Mouse (Mus musculus): ENCODE measurements around the gene Caprin1. TPM values are rescaled to one million over a fixed set of nuclear protein-coding genes. Genes with fewer than 3 reads are reported as not detected.
A peak's percentile ranks its signal among the peaks of the same experiment; 100 is the strongest.

Gene Caprin1
- polyA plus RNA-seq, 1 experiment from 2014 or later: 665 TPM

DNA sequence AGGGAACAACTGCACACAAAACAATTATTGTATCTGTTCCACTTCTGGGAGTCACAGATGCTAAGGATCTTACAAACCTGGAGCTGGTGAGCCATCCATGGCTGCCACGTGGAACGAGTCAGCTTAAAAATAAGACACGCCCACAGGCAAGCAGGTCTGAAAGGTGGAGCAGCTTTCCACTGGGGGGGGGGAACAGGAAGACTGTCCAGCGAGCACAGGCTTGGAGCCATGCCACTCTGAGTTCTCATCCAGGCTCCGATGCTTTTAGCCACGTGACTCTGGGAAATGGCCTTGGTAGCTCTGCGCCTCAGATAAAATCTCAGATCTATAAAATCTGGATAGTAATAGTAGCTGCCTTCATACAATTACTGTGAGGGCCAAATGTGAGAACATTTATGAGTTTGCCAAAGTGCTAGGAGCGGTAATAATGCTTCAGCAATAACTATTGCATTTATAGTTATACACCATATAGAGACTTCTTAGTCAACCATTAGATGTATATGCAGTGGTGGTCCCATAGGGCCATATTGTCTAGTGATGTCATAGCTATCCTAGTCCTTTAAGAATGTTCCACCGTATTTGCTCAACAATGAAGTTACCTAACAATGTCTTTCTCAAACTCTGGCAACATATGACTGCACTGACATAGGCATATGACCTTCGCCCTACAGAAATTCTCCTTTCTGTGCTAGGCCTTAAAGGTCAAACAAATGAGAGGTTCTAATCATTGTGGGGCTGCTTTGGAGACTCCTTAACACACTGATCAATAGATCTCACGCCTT is 38.4 kb upstream of the Caprin1 start:
- no peak for ATAC-seq (replicated peaks; ENCODE audit: insufficient number of reproducible peaks, low FRiP score, low TSS enrichment, low read depth)
- Histone ChIP-seq H3K4me2 (ENCODE audit: low read depth, low read length) (no peak overlapping the region), H3K9ac (replicated peaks; ENCODE audit: low read length) (no peak overlapping the region), H3K27me3 (ENCODE audit: control insufficient read depth, insufficient read depth, low read length) (no peaks in the 10 kb centered on the region), H3K4me1 (ENCODE audit: control insufficient read depth, insufficient read depth, low read length) (no peaks in the 10 kb centered on the region), H3K36me3 (replicated peaks; ENCODE audit: control insufficient read depth, insufficient read depth, low read depth, low read length) (no peaks in the 10 kb centered on the region), H3K9me3 (replicated peaks; ENCODE audit: control insufficient read depth, low read length) (no peaks in the 10 kb centered on the region), H3K4me3 (ENCODE audit: low read depth, low read length) (no peak overlapping the region), H3K27ac (replicated peaks; ENCODE audit: low read depth, low read length) (no peak overlapping the region)
- 74% methylated on average over 11 of the region's 11 CpGs for WGBS
- DNase-seq (ENCODE audit: low spot score): no peak

- Histone ChIP-seq H3K9me3 (replicated peaks; ENCODE audit: control insufficient read depth, low read length) (no peaks in the 10 kb centered on the region), H3K27ac (replicated peaks; ENCODE audit: low read depth, low read length) (no peak overlapping the region), H3K36me3 (replicated peaks; ENCODE audit: control insufficient read depth, insufficient read depth, low read depth, low read length) (no peaks in the 10 kb centered on the region), H3K4me3 (ENCODE audit: low read depth, low read length) (no peak overlapping the region), H3K27me3 (ENCODE audit: control insufficient read depth, insufficient read depth, low read length) (no peaks in the 10 kb centered on the region), H3K9ac (replicated peaks; ENCODE audit: low read length) (no peak overlapping the region), H3K4me2 (ENCODE audit: low read depth, low read length) (no peak overlapping the region), H3K4me1 (ENCODE audit: control insufficient read depth, insufficient read depth, low read length) (no peaks in the 10 kb centered on the region)
- DNase-seq (ENCODE audit: low spot score) (no peak), ATAC-seq (replicated peaks; ENCODE audit: insufficient number of reproducible peaks, low FRiP score, low TSS enrichment, low read depth) (no peak)
- 70% methylated on average over 3 of the region's 3 CpGs for whole genome bisulfite sequencing
Observed at GRCm38 (mm10) chr2:103833816-103834445, 36.5 kb upstream of the Caprin1 start.

DNA sequence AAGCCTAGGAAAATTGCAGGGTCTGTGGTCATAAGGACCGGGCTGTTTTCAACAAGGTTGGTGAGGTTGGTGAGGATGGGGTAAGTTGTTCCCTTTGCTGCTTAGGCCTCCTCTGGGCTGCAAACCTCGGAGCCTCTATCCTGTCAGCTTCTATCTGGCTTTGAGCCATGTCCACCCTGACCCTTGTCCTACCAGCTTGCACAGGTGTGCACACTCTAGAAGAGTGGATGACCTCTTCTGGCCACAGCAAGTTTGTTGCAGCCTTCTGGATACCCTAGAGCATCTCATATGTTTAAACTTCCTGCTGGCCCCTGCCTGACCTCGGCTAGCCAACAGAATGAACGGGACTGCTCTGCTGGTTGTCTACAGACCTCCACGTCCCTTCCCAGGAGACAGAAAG is 35.5 kb upstream of the Caprin1 start:
- Histone ChIP-seq H3K27ac (replicated peaks; ENCODE audit: low read depth, low read length) (no peak overlapping the region), H3K9me3 (replicated peaks; ENCODE audit: control insufficient read depth, low read length) (no peaks in the 10 kb centered on the region), H3K4me3 (ENCODE audit: low read depth, low read length) (no peak overlapping the region), H3K27me3 (ENCODE audit: control insufficient read depth, insufficient read depth, low read length) (no peaks in the 10 kb centered on the region), H3K4me2 (ENCODE audit: low read depth, low read length) (no peak overlapping the region), H3K36me3 (replicated peaks; ENCODE audit: control insufficient read depth, insufficient read depth, low read depth, low read length) (no peaks in the 10 kb centered on the region), H3K4me1 (ENCODE audit: control insufficient read depth, insufficient read depth, low read length) (no peaks in the 10 kb centered on the region), H3K9ac (replicated peaks; ENCODE audit: low read length) (no peak overlapping the region)
- WGBS: 53% methylated on average over 5 of the region's 5 CpGs
- DNase-seq (ENCODE audit: low spot score) (no peak), ATAC-seq (replicated peaks; ENCODE audit: insufficient number of reproducible peaks, low FRiP score, low TSS enrichment, low read depth) (no peak)

DNA sequence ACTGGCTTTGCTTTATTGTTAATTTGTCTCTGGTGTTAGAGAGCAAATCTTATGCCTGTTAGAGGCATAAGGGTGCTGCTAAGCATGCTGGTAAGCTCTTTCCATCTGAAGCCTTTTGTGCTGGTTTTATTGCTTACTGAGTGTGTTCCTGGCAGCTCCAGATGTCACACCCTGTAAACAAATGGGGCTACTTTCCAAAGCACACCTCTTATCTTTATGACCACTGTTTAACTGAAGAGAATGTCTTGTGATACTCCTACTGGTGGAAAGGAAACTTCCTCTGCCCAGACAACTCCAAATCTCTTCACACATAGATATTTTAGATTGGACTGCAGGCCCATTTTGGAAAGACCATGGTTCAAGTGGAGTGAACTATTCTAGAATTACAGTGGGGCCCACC is 31.5 kb upstream of the Caprin1 start:
- Histone ChIP-seq H3K27ac (replicated peaks; ENCODE audit: low read depth, low read length) (no peak overlapping the region), H3K4me1 (ENCODE audit: control insufficient read depth, insufficient read depth, low read length) (no peaks in the 10 kb centered on the region), H3K9me3 (replicated peaks; ENCODE audit: control insufficient read depth, low read length) (no peaks in the 10 kb centered on the region), H3K9ac (replicated peaks; ENCODE audit: low read length) (no peak overlapping the region), H3K27me3 (ENCODE audit: control insufficient read depth, insufficient read depth, low read length) (no peaks in the 10 kb centered on the region), H3K36me3 (replicated peaks; ENCODE audit: control insufficient read depth, insufficient read depth, low read depth, low read length) (no peaks in the 10 kb centered on the region), H3K4me2 (ENCODE audit: low read depth, low read length) (no peak overlapping the region), H3K4me3 (ENCODE audit: low read depth, low read length) (no peak overlapping the region)
- ATAC-seq (replicated peaks; ENCODE audit: insufficient number of reproducible peaks, low FRiP score, low TSS enrichment, low read depth) (no peak), DNase-seq (ENCODE audit: low spot score) (no peak)

DNA sequence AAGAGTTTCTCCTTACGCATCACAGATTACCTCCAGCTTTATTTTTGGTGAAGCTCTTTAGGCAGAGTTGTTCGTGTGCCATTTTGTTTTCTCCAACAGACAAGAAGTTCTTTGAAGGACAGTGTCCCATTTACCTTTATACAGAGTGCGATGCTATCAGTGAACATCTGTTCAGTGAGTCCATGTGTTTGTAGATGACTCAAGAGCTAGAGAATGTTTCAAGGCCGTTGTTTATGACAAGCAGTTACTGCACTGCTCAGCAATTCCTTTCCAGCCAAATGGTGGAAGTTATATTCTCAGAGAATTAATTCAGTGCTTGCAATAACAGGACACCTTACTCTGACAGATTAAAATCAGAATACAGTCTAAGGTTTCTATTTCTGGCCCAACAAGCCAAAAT is 27.5 kb upstream of the Caprin1 start:
- 90% methylated on average over 4 of the region's 4 CpGs for WGBS
- ATAC-seq (replicated peaks; ENCODE audit: insufficient number of reproducible peaks, low FRiP score, low TSS enrichment, low read depth) (no peak), DNase-seq (ENCODE audit: low spot score) (no peak)
- Histone ChIP-seq H3K36me3 (replicated peaks; ENCODE audit: control insufficient read depth, insufficient read depth, low read depth, low read length) (no peaks in the 10 kb centered on the region), H3K27me3 (ENCODE audit: control insufficient read depth, insufficient read depth, low read length) (no peaks in the 10 kb centered on the region), H3K9me3 (replicated peaks; ENCODE audit: control insufficient read depth, low read length) (no peaks in the 10 kb centered on the region), H3K4me2 (ENCODE audit: low read depth, low read length) (no peak overlapping the region), H3K27ac (replicated peaks; ENCODE audit: low read depth, low read length) (no peak overlapping the region), H3K4me1 (ENCODE audit: control insufficient read depth, insufficient read depth, low read length) (no peaks in the 10 kb centered on the region), H3K9ac (replicated peaks; ENCODE audit: low read length) (no peak overlapping the region), H3K4me3 (ENCODE audit: low read depth, low read length) (no peak overlapping the region)

DNA sequence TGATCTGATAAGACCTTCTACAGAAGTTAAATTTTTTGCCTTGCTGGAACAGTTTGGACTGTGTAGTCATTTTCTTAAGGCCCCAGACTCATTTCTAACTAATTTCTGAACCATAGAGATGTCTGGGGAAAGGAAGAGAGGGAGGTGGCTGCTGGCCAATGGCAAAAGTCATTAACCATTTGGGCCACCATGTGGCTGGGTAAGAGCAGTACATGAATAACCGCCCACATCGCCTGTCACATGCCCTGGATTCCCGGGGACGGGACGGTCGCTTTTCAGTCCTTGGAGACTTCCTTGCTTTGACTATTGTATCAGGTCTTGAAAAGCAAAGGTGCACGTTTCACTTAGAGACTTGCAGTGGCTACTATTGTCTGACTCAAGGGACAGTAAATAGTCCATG is 25.1 kb upstream of the Caprin1 start:
- Histone ChIP-seq H3K9me3 (replicated peaks; ENCODE audit: control insufficient read depth, low read length) (no peaks in the 10 kb centered on the region), H3K9ac (replicated peaks; ENCODE audit: low read length) (no peak overlapping the region), H3K4me2 (ENCODE audit: low read depth, low read length) (no peak overlapping the region), H3K4me3 (ENCODE audit: low read depth, low read length) (no peak overlapping the region), H3K36me3 (replicated peaks; ENCODE audit: control insufficient read depth, insufficient read depth, low read depth, low read length) (no peaks in the 10 kb centered on the region), H3K27me3 (ENCODE audit: control insufficient read depth, insufficient read depth, low read length) (no peaks in the 10 kb centered on the region), H3K27ac (replicated peaks; ENCODE audit: low read depth, low read length) (no peak overlapping the region), H3K4me1 (ENCODE audit: control insufficient read depth, insufficient read depth, low read length) (no peaks in the 10 kb centered on the region)
- DNase-seq (ENCODE audit: low spot score) (no peak), ATAC-seq (replicated peaks; ENCODE audit: insufficient number of reproducible peaks, low FRiP score, low TSS enrichment, low read depth) (no peak)
- WGBS: 67% methylated on average over 7 of the region's 7 CpGs

DNA sequence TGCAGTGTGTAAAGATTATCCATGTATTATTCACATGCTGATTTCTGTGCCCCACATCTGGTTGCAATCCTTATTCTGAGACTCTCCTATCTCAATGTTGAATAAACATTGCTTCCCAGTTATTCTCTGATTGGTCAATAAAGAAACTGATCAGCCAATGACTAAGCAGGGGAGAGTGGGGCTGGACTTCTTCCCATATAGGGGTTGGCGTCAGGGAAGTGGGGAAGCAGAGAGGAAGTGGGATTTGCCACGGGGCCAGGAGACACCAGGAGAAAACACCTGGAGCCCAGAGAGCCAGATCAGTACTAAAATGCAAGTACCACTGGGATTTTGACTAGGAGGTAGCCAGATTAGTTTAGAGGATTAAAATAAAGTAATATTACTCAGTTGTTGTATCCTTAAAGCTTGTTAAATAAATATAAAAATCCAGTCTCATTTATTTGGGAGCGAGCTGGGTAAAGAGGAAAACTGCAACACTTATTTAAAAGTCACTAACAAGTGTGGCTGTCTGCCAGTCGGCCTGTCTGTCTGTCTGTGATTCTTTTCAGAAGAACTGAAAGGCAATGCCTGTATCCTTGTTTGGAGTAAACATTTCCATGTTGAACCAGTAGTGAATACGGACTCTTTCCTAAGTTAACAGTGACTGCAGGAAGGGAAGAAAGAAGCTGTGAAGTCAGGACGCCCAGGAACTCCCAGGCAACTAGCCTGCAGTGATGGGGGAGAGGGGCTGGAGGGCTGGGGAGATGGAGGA is 19.9 kb upstream of the Caprin1 start:
- 35% methylated on average over 6 of the region's 6 CpGs for whole genome bisulfite sequencing
- Histone ChIP-seq H3K27me3 (ENCODE audit: control insufficient read depth, insufficient read depth, low read length) (no peaks in the 10 kb centered on the region), H3K4me2 (ENCODE audit: low read depth, low read length) (no peak overlapping the region), H3K4me3 (ENCODE audit: low read depth, low read length) (no peak overlapping the region), H3K27ac (replicated peaks; ENCODE audit: low read depth, low read length) (no peak overlapping the region), H3K4me1 (ENCODE audit: control insufficient read depth, insufficient read depth, low read length) (no peaks in the 10 kb centered on the region), H3K36me3 (replicated peaks; ENCODE audit: control insufficient read depth, insufficient read depth, low read depth, low read length) (no peaks in the 10 kb centered on the region), H3K9me3 (replicated peaks; ENCODE audit: control insufficient read depth, low read length) (no peaks in the 10 kb centered on the region), H3K9ac (replicated peaks; ENCODE audit: low read length) (no peak overlapping the region)
- peak; percentile 87; the same call in 1 of the 2 replicates for ATAC-seq (replicated peaks; ENCODE audit: insufficient number of reproducible peaks, low FRiP score, low TSS enrichment, low read depth)
- DNase-seq (ENCODE audit: low spot score): peak; percentile 83

DNA sequence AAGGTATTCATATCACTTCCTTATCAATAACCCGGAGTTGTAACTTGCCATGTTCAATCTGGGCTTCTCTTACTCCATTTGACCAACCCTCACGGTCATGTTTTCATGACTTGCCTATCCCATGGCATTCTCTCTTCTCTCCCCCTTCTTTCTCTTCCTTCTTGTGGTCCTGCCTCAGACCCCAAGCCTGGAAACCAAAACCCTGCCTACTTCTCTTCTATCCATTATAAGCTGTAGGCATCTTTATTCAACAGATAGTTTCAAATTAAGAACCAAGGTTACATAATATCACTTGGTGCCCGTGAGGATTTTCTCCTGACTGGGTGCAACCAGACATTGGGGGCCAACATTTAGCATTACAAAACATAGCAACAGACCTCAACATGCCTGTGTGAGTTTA is 18.5 kb upstream of the Caprin1 start:
- H3K4me2 ChIP-seq (ENCODE audit: low read depth, low read length): no peak overlapping the region
- no peaks in the 10 kb centered on the region for H3K36me3 ChIP-seq (replicated peaks; ENCODE audit: control insufficient read depth, insufficient read depth, low read depth, low read length)
- no peaks in the 10 kb centered on the region for H3K4me1 ChIP-seq (ENCODE audit: control insufficient read depth, insufficient read depth, low read length)
- no peak for ATAC-seq (replicated peaks; ENCODE audit: insufficient number of reproducible peaks, low FRiP score, low TSS enrichment, low read depth)
- 83% methylated on average over 3 of the region's 3 CpGs for WGBS
- H3K27ac ChIP-seq (replicated peaks; ENCODE audit: low read depth, low read length): no peak overlapping the region
- no peaks in the 10 kb centered on the region for H3K9me3 ChIP-seq (replicated peaks; ENCODE audit: control insufficient read depth, low read length)
- H3K4me3 ChIP-seq (ENCODE audit: low read depth, low read length): no peak overlapping the region
- H3K9ac ChIP-seq (replicated peaks; ENCODE audit: low read length): no peak overlapping the region
- no peaks in the 10 kb centered on the region for H3K27me3 ChIP-seq (ENCODE audit: control insufficient read depth, insufficient read depth, low read length)
- DNase-seq (ENCODE audit: low spot score): no peak
